Mouse (Mus musculus) hindbrain, embryonic 16.5 days (tissue): ENCODE measurements at regions not wholly inside any gene's neighbourhood (a gene's known extent, or its start where the extent isn't known, plus 50 kb on each side); places are given as distances from the start of the nearest gene placed in this dataset.

Experiments
- ATAC-seq: fragments of 200-750 bp; cut with Nextera tagmentation; 2 replicates; pipeline ENCODE4 v1.8.0; 2017; ENCODE audit warnings: moderate TSS enrichment, moderate library complexity
- H3K27ac ChIP-seq: fragments of 300-500 bp; sonication (generic); 2 replicates; pipeline ENCODE4 v1.5.1; 2014; ENCODE audit warnings: low read depth, mild to moderate bottlenecking, control low read depth, low read length, moderate library complexity
- H3K27me3 ChIP-seq: fragments of 300-500 bp; sonication (generic); replicated peaks from 2 replicates; pipeline ENCODE4 v1.6.1; 2014; ENCODE audit warnings: low read length; ENCODE audit not compliant: control insufficient read depth, insufficient read depth
- H3K36me3 ChIP-seq: fragments of 300-500 bp; sonication (generic); 2 replicates; pipeline ENCODE4 v1.6.1; 2014; ENCODE audit warnings: mild to moderate bottlenecking, low read length, moderate library complexity, mixed read lengths; ENCODE audit not compliant: control insufficient read depth, insufficient read depth
- H3K4me1 ChIP-seq: fragments of 300-500 bp; sonication (generic); 2 replicates; pipeline ENCODE4 v1.6.1; 2014; ENCODE audit warnings: low read depth, low read length; ENCODE audit not compliant: control insufficient read depth, insufficient read depth
- H3K4me2 ChIP-seq: fragments of 300-500 bp; sonication (generic); 2 replicates; pipeline ENCODE4 v1.6.1; 2014; ENCODE audit warnings: mild to moderate bottlenecking, low read length, control low read depth, moderate library complexity
- H3K4me3 ChIP-seq: fragments of 300-500 bp; sonication (generic); 2 replicates; pipeline ENCODE4 v1.5.1; 2014; ENCODE audit warnings: mild to moderate bottlenecking, low read length, control low read depth, moderate library complexity
- H3K9ac ChIP-seq: fragments of 300-500 bp; sonication (generic); 2 replicates; pipeline ENCODE4 v1.6.1; 2014; ENCODE audit warnings: low read depth, mild to moderate bottlenecking, control low read depth, low read length, moderate library complexity
- H3K9me3 ChIP-seq: fragments of 300-500 bp; sonication (generic); 2 replicates; pipeline ENCODE4 v1.6.1; 2014; ENCODE audit warnings: mild to moderate bottlenecking, low read length, moderate library complexity; ENCODE audit not compliant: control insufficient read depth
- WGBS: fragments of 180-500 bp; shearing (Covaris S2); extraction: QIAGEN DNeasy Blood & Tissue Kit; methylation state at CpG from one replicate; pipeline ENCODE4 v1.1.7; 2014; 5-methylcytosine and 5-hydroxymethylcytosine counted together

DNA sequence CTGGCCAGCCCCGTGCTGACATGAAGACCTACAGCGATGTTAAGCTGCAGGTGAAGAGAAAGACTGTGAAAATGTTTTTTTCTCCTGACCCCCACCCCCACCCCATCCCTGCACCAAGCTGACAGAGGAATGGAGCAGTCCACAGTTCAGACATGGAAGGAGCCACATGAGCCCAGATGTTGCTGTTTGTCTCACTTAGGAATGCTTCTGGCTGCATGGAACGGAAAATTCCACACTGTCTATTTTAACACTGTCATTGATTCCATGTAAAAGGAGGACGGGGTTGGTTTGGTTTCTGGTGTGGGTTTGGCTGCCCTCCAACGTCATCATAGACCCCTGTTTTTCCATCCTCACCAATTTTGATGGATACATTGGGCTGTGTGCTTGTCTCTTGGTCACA lies 179.3 kb downstream of the Gpat3 start:
- Histone ChIP-seq H3K27me3 (peaks cover 13% of the 10 kb centered on the region), H3K4me2 (no peak overlapping the region), H3K9me3 (no peaks in the 10 kb centered on the region), H3K4me3 (no peak overlapping the region), H3K27ac (no peak overlapping the region), H3K9ac (no peak overlapping the region), H3K4me1 (no peaks in the 10 kb centered on the region), H3K36me3 (no peaks in the 10 kb centered on the region)
- WGBS = 84% methylated on average over 5 of the region's 5 CpGs
- no peak for ATAC-seq

- Histone ChIP-seq H3K27ac (no peak overlapping the region), H3K27me3 (peaks cover 18% of the 10 kb centered on the region), H3K4me1 (no peaks in the 10 kb centered on the region), H3K9ac (no peak overlapping the region), H3K4me3 (no peak overlapping the region), H3K9me3 (no peaks in the 10 kb centered on the region), H3K36me3 (no peaks in the 10 kb centered on the region), H3K4me2 (no peak overlapping the region)
- WGBS = 37% methylated on average over 8 of the region's 8 CpGs
- peak; percentile 82 for ATAC-seq
Measured at GRCm38 (mm10) chr5:101023784-101024183, 178.3 kb downstream of the Gpat3 start.

DNA sequence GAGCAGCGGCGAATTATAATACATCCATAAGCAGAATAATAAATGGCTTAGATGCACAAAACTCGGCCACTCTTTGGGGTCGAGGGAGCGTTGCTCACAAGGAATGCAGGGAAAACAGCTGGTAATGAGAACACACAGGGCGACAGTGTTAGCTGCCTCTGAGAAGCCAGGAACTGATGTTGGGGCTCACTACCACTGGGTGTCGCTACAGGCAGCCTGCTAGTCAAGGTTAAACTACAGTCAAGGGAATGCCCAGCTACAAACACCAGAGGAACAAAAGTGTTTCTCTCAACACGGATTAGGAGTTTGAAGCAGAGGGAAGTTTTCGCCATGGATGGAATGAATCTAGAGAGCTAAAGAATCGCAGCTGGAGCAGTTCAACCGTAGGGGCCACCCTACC lies 175.3 kb downstream of the Gpat3 start:
- WGBS = 9% methylated on average over 11 of the region's 11 CpGs
- H3K27ac ChIP-seq = no peak overlapping the region
- no peaks in the 10 kb centered on the region for H3K4me1 ChIP-seq
- no peaks in the 10 kb centered on the region for H3K36me3 ChIP-seq
- H3K9ac ChIP-seq = no peak overlapping the region
- peak; percentile 93 for ATAC-seq
- peaks cover 23% of the 10 kb centered on the region for H3K27me3 ChIP-seq
- peak overlapping the region; percentile 38 for H3K4me2 ChIP-seq
- no peak overlapping the region for H3K4me3 ChIP-seq
- no peaks in the 10 kb centered on the region for H3K9me3 ChIP-seq

GRCm38 (mm10) chr5:101013844-101014243 lies 168.3 kb downstream of the Gpat3 start:
- Histone ChIP-seq H3K9ac (no peak overlapping the region), H3K9me3 (no peaks in the 10 kb centered on the region), H3K4me1 (no peaks in the 10 kb centered on the region), H3K4me2 (no peak overlapping the region), H3K36me3 (no peaks in the 10 kb centered on the region), H3K4me3 (no peak overlapping the region), H3K27ac (no peak overlapping the region), H3K27me3 (peaks cover 5% of the 10 kb centered on the region; the same call in 1 of the 2 replicates)
- no peak for ATAC-seq
- 62% methylated on average over 5 of the region's 5 CpGs for WGBS

DNA sequence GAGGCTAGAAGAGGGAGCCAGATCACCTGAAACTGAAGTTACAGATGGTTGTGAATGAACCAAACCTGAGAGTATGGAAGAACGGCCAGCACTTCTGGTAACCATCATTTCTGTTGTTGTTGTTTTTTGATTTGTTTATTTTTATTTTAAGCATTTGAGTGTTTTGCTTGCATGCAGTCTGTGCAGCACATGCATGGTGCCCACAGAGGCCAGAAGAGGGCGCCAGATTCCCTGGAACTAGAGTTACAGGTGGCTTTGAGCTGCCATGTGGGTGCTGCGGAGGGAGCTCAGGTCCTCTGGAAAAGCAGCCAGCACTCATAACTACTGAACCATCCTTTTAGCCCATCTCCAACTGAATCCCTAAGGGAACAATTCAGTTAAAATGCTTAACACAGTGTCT lies 159.7 kb downstream of the Gpat3 start:
- no peak for ATAC-seq
- H3K36me3 ChIP-seq = no peaks in the 10 kb centered on the region
- WGBS = 69% methylated on average over 3 of the region's 3 CpGs
- no peaks in the 10 kb centered on the region for H3K4me1 ChIP-seq
- H3K4me2 ChIP-seq = no peak overlapping the region
- no peak overlapping the region for H3K27ac ChIP-seq
- no peak overlapping the region for H3K9ac ChIP-seq
- no peaks in the 10 kb centered on the region for H3K27me3 ChIP-seq
- H3K9me3 ChIP-seq = no peaks in the 10 kb centered on the region
- H3K4me3 ChIP-seq = no peak overlapping the region

DNA sequence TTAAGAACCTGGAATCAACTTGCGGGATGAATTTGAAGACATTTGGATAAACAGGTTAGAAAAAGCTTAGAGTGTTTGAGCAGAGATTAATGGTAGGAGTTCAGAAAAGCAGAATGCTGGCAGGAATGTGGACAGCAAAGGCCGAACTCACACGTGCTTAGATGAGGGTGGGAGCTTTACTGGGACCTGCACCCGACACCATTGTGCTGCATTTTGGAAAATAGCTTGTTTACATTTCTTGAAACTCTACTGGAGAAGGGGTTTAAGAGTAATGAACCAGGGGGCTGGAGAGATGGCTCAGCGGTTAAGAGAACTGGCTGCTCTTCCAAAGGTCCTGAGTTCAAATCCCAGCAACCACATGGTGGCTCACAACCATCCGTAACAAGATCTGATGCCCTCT lies 154.9 kb downstream of the Gpat3 start:
- no peak for ATAC-seq
- Histone ChIP-seq H3K36me3 (no peaks in the 10 kb centered on the region), H3K9ac (no peak overlapping the region), H3K4me1 (no peaks in the 10 kb centered on the region), H3K27me3 (no peaks in the 10 kb centered on the region), H3K27ac (no peak overlapping the region), H3K9me3 (no peaks in the 10 kb centered on the region), H3K4me2 (no peak overlapping the region), H3K4me3 (no peak overlapping the region)
- WGBS = 88% methylated on average over 6 of the region's 6 CpGs

DNA sequence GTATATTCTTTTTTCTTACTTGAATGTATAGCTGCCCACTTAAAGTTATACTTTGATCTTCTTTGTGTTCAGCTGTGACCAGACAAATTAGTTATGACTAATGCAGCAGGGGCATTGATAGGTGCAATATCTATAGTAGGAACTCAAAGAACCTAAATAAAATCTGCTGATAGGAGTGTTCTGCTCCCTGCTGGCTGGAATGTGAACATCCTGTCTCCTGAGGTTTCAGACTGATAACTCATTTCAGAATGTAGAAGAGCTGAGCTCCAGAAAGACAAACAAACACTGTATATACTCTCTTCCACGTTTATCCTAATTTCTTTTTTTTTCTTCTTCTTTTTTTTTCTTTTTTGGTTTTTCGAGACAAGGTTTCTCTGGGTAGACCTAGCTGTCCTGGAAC lies 146.9 kb downstream of the Gpat3 start:
- 83% methylated on average over 2 of the region's 2 CpGs for WGBS
- no peak overlapping the region for H3K4me3 ChIP-seq
- H3K9me3 ChIP-seq = no peaks in the 10 kb centered on the region
- no peak overlapping the region for H3K9ac ChIP-seq
- H3K27me3 ChIP-seq = no peaks in the 10 kb centered on the region
- no peaks in the 10 kb centered on the region for H3K36me3 ChIP-seq
- no peak for ATAC-seq
- no peaks in the 10 kb centered on the region for H3K4me1 ChIP-seq
- H3K27ac ChIP-seq = no peak overlapping the region
- no peak overlapping the region for H3K4me2 ChIP-seq

- H3K36me3 ChIP-seq = no peaks in the 10 kb centered on the region
- no peak for ATAC-seq
- no peak overlapping the region for H3K4me3 ChIP-seq
- no peak overlapping the region for H3K9ac ChIP-seq
- H3K27me3 ChIP-seq = no peaks in the 10 kb centered on the region
- H3K4me2 ChIP-seq = no peak overlapping the region
- no peaks in the 10 kb centered on the region for H3K9me3 ChIP-seq
- H3K27ac ChIP-seq = no peak overlapping the region
- WGBS = 16% methylated on average over 5 of the region's 5 CpGs
- no peaks in the 10 kb centered on the region for H3K4me1 ChIP-seq
Measured at GRCm38 (mm10) chr5:100991626-100992025, 146.1 kb downstream of the Gpat3 start.

DNA sequence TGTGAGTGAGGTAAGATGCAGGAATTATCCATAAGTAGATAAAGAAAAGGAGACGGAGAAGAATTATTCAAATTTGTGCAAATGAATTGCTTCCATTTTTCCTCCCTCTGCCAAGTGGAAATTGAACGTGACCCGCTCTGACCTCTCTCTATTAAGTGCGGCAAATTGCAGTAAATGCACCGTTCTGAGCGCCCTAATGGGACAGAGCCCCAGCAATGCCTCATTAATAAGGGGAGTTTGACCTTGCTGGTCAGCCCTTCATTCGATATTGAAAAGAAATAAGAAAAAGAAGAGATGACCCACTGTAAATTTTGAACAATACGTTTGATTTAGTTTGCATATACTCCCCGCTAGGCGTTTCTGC lies 137.0 kb downstream of the Gpat3 start:
- 40% methylated on average over 10 of the region's 10 CpGs for WGBS

More for the DNA sequence above, 137.0 kb downstream of the Gpat3 start:
- H3K27ac ChIP-seq = no peak overlapping the region
- H3K4me2 ChIP-seq = no peak overlapping the region; the same call in 1 of the 2 replicates
- no peak overlapping the region for H3K4me3 ChIP-seq
- H3K9ac ChIP-seq = no peak overlapping the region
- H3K36me3 ChIP-seq = no peaks in the 10 kb centered on the region
- H3K4me1 ChIP-seq = no peaks in the 10 kb centered on the region; the same call in 1 of the 2 replicates
- ATAC-seq = no peak
- no peaks in the 10 kb centered on the region for H3K27me3 ChIP-seq
- no peaks in the 10 kb centered on the region for H3K9me3 ChIP-seq
